Mouse (Mus musculus) lung, adult 2 months (tissue): ENCODE data around the gene Tut7. TPM values are rescaled to one million over a fixed set of nuclear protein-coding genes. Genes with fewer than 3 reads are reported as not detected.

ENCODE experiments used
- DNase-seq: peaks from one replicate; pipeline ENCODE4 v3.0.0; 2022
- H3K4me1 ChIP-seq: fragments of 200-500 bp; 2 replicates; pipeline ENCODE4 v1.6.1; 2011; ENCODE audit warnings: low read length; ENCODE audit not compliant: control insufficient read depth, insufficient read depth
- H3K4me3 ChIP-seq: fragments of 200-500 bp; replicated peaks from 2 replicates; pipeline ENCODE3; 2011; ENCODE audit warnings: low read depth, mild to moderate bottlenecking, control low read depth, low read length; ENCODE audit errors: extremely low read depth
- CTCF ChIP-seq: fragments of 200-500 bp; IDR thresholded peaks from 2 replicates; pipeline ENCODE4 v1.5.1; 2011; ENCODE audit warnings: mild to moderate bottlenecking, low read length, control low read depth; ENCODE audit not compliant: insufficient read depth
- POLR2A ChIP-seq: fragments of 200-500 bp; IDR thresholded peaks from 2 replicates; pipeline ENCODE4 v1.6.1; 2011; ENCODE audit warnings: low read depth, mild to moderate bottlenecking, control low read depth, low read length, borderline replicate concordance; ENCODE audit errors: extremely low read depth
- WGBS: fragments of 180-500 bp; shearing (Covaris S2); methylation state at CpG from one replicate; pipeline ENCODE4 v1.1.7; 2018; 5-methylcytosine and 5-hydroxymethylcytosine counted together
- polyA plus RNA-seq: library from polyadenylated mRNA; depleted of rRNA; stranded (reverse); fragments of >200 nt; gene quantifications from 2 replicates; pipeline ENCODE4 v1.2.3, GENCODE M21; 2012

Gene Tut7
- polyA plus RNA-seq, 1 experiment: 24.5 TPM

DNA sequence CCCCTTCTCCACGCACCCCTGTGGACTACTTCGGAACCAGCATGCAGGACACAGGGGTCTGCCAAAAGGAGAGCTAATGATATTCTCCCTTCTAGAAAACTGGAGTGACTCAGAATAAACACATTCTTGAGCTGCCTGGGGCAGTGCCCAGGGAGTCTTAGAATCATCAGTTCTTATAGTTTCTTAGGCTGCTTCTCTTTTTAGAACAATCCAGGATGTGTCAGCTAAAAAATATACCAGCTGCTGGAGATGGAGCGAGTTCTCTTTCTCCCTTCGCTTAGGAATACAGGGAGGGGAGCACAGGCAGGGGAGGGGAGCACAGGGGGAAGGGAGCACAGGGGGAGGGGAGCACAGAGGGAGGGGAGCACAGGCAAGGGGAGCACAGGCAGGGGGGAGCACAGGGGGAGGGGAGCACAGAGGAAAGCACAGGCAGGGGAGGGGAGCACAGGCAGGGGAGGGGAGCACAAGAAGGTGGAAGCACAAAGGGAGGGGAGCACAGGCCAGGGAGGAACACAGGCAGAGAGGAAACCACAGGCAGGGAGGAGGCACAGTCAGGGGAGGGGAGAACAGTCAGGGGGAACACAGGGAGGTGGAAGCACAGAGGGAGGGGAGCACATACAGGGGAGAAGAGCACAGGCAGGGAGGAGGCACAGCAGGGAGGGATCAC is 12.0 kb upstream of the Tut7 start:
- Histone ChIP-seq H3K4me3 (no peak overlapping the region), H3K4me1 (peaks cover 10% of the 10 kb centered on the region)
- no peak for TF ChIP-seq POLR2A
- TF ChIP-seq CTCF: no peak
- 43% methylated on average over 4 of the region's 4 CpGs for WGBS
- DNase-seq: no peak

- H3K4me1 ChIP-seq: peaks cover 10% of the 10 kb centered on the region
- WGBS: 78% methylated on average over 7 of the region's 7 CpGs
- no peak for TF ChIP-seq CTCF
- no peak for TF ChIP-seq POLR2A
- no peak for DNase-seq
- H3K4me3 ChIP-seq: no peak overlapping the region
These were observed 9.9 kb upstream of the Tut7 start for GRCm38 (mm10) chr13:59832871-59833270.

DNA sequence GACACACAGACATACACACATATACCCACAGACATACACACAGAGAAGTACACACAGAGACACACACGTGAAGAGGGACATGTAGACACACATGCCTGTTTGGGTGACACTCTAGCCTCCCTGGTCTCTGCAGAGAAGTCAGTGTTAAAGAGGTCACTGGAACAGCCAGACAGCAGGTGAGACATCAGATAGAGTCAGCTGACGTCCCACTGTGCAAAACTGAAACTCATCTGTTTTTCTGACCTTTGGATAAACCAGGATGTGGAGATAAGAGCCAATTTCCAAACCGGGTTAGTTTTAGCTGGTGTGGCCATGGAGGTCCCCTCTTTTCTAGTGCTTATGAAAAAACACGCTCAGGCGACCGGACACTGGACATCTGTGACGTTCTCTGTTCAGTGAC is 9.5 kb upstream of the Tut7 start:
- peaks cover 10% of the 10 kb centered on the region for H3K4me1 ChIP-seq
- no peak for DNase-seq
- 46% methylated on average over 7 of the region's 7 CpGs for WGBS
- no peak overlapping the region for H3K4me3 ChIP-seq
- TF ChIP-seq POLR2A (no peak), CTCF (no peak)

DNA sequence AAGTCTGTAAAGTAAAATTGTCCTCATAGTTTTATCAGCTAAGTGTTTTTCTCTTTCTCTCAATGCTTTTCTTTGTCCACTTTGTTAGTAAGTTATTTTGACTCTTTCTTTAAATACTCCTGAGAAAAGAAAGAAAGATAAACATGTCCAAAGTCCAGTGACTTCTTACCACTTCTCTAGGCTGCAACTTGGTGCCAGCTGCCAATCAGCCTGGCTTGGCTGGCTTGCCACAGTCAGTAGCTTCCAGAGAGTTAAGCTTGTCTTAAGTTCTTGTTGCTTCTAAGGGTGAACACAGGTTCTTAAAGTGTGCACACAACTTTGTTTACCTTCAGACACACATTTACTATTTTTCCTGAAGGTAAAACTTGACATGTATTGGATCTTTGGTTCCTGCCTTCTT is 3.0 kb upstream of the Tut7 start:
- TF ChIP-seq CTCF: no peak
- no peak for TF ChIP-seq POLR2A
- H3K4me3 ChIP-seq: no peak overlapping the region
- H3K4me1 ChIP-seq: peaks cover 4% of the 10 kb centered on the region; the same call in 1 of the 2 replicates
- DNase-seq: no peak

DNA sequence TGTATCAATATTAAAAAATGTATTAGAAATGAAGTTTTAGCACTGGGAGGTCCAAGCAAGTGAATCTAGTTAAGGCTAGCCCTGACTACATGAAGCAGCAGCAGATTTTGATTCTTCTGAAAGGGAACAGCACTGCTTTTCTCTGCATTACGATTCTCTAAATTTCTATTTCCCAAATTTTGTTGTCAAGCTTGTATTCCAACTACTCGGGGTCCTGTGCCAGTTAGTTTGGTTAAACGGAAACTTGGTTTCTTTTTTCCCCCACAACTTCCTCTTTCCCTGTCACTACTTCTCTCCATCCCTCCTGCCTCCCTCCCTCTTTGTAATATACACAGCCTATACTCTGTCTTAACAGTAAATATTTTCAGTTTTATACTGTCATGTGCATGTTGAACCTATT is 2.1 kb downstream of the Tut7 start:
- 32% methylated on average over 3 of the region's 3 CpGs for WGBS
- DNase-seq: no peak
- Histone ChIP-seq H3K4me1 (peaks cover 19% of the 10 kb centered on the region), H3K4me3 (no peak overlapping the region)
- TF ChIP-seq CTCF (no peak), POLR2A (no peak)

GRCm38 (mm10) chr13:59820114-59820513 is 2.8 kb downstream of the Tut7 start:
- WGBS: 22% methylated on average over 4 of the region's 4 CpGs
- no peak for DNase-seq
- TF ChIP-seq POLR2A: no peak
- TF ChIP-seq CTCF: no peak
- Histone ChIP-seq H3K4me1 (peaks cover 19% of the 10 kb centered on the region), H3K4me3 (no peak overlapping the region)

DNA sequence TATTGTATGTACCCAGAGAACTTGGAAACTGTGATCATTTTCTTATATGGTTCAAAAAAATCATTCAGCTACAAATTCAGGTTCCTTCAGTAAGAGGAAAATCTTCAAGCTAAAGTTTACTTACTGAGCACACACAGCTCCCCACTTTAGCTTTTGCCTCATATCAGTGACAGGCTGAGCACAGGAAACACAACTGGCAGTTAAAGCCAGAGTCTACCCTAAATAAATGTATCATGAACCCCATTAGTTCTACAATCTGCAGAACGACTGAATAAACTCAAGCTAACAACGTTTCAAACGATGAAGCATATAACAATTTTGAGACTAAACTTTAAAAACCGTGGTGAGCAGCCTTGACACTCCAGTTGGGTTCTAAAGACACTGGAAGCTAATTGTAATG is 5.6 kb downstream of the Tut7 start:
- TF ChIP-seq CTCF (no peak), POLR2A (no peak)
- no peak overlapping the region for H3K4me3 ChIP-seq
- DNase-seq: no peak
- peaks cover 19% of the 10 kb centered on the region for H3K4me1 ChIP-seq
- WGBS: 85% methylated on average over 4 of the region's 4 CpGs

GRCm38 (mm10) chr13:59814109-59814591 is 8.8 kb downstream of the Tut7 start:
- Histone ChIP-seq H3K4me3 (no peak overlapping the region), H3K4me1 (peaks cover 8% of the 10 kb centered on the region)
- TF ChIP-seq POLR2A: no peak
- DNase-seq: no peak
- 62% methylated on average over 6 of the region's 6 CpGs for WGBS

DNA sequence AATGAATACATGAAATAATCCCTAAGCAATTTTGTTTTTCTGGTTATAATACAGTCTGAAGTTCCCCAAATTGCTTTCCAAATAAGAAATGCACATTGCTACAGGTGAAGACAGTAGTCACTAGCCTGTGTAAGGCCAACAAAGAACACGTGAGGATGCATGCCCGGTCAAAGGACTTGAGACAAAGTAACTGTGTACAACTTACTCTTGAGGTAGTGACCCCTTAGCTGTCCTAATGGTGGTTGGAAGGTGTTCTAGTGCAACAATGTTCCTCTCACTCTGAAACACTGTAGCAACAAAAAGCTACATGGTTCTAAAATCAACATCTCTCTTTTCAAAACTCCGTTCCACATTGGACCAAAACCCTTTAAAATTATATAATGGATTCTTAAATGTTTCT is 11.4 kb downstream of the Tut7 start:
- DNase-seq: no peak
- Histone ChIP-seq H3K4me3 (no peak overlapping the region), H3K4me1 (no peaks in the 10 kb centered on the region)
- no peak for TF ChIP-seq POLR2A
- no peak for TF ChIP-seq CTCF
- WGBS: 92% methylated on average over 3 of the region's 3 CpGs

DNA sequence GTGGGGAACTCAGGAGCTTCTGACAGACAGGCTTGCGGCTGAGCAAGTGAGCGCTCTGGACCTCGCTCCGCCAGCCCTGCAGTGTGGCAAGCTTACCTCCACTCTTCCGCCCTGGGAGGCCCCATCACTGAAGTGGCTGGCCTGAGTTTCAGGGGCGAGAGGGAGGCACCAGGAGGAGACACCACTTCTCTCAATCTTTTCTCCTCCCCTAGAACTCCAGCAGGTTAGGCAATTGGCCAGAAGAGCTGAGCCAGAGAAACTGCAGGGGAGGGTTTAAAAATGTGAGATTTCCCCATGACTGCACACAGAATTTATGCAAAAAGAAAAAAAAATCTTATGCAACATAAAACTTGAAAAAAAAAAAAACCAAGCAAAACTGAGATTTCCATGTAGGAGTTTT is 21.9 kb downstream of the Tut7 start:
- Histone ChIP-seq H3K4me3 (no peak overlapping the region), H3K4me1 (no peaks in the 10 kb centered on the region)
- no peak for DNase-seq
- TF ChIP-seq CTCF (no peak), POLR2A (no peak)
- 81% methylated on average over 6 of the region's 6 CpGs for WGBS

GRCm38 (mm10) chr13:59800077-59800476 is 22.9 kb downstream of the Tut7 start:
- Histone ChIP-seq H3K4me3 (no peak overlapping the region), H3K4me1 (no peaks in the 10 kb centered on the region)
- no peak for DNase-seq
- TF ChIP-seq POLR2A (no peak), CTCF (no peak)
- WGBS: 62% methylated on average over 2 of the region's 2 CpGs
